Mouse (Mus musculus) testis, postnatal 14 days (tissue): Measurements from ENCODE around the gene Mapk12.

Source experiments
- DNase-seq: peaks from one replicate; pipeline ENCODE4 v3.0.0; 2021; ENCODE audit warnings: low spot score

The Mapk12 gene

GRCm38 (mm10) chr15:89092181-89092580, 48.3 kb downstream of the Mapk12 start:
- DNase-seq = no peak

GRCm38 (mm10) chr15:89090662-89091061, 49.8 kb downstream of the Mapk12 start:
- DNase-seq = no peak

GRCm38 (mm10) chr15:89089248-89090051, 51.1 kb downstream of the Mapk12 start:
- DNase-seq = peak; percentile 45

- peak; percentile 89 for DNase-seq
Observed at GRCm38 (mm10) chr15:89088607-89089247, 51.8 kb downstream of the Mapk12 start, which contains the start of gene Selenoo. Gene Selenoo, plus strand, starts transcription at chr15:89089084.

- no peak for DNase-seq
Observed at GRCm38 (mm10) chr15:89084826-89085225, 55.7 kb downstream of the Mapk12 start.

- no peak for DNase-seq
Observed at GRCm38 (mm10) chr15:89083906-89084305, 56.6 kb downstream of the Mapk12 start.
